Comparison of ENCODE assay signal across 8 mouse cellular contexts in genomic region chr4:102510939-102511391, GRCm38 (mm10).
DNase-seq lines count a peak whose midpoint lies in the region; ATAC-seq and TF ChIP-seq lines count a peak whose summit lies in the region.

No protein-coding gene starts in this region.

- peaks cover 23% of the 10 kb centered on the region for H3K4me1 ChIP-seq in forebrain, embryonic 10.5 days
- H3K4me1 ChIP-seq in heart, embryonic 12.5 days (replicated peaks) = peaks cover 37% of the 10 kb centered on the region
- H3K4me1 ChIP-seq in kidney, embryonic 14.5 days (ENCODE audit: control insufficient read depth, insufficient read depth, low read length) = peaks cover 8% of the 10 kb centered on the region; the same call in 1 of the 2 replicates
- peaks cover 27% of the 10 kb centered on the region for H3K4me1 ChIP-seq in liver, embryonic 13.5 days (replicated peaks)

- H3K27me3 ChIP-seq in forebrain, embryonic 10.5 days (ENCODE audit: poor library complexity, severe bottlenecking) = peaks cover 22% of the 10 kb centered on the region
- H3K27me3 ChIP-seq in heart, embryonic 12.5 days (replicated peaks) = no peaks in the 10 kb centered on the region
- H3K27me3 ChIP-seq in kidney, embryonic 14.5 days (ENCODE audit: control insufficient read depth, insufficient read depth, low read length) = no peaks in the 10 kb centered on the region
- no peaks in the 10 kb centered on the region for H3K27me3 ChIP-seq in liver, embryonic 13.5 days

- WGBS in forebrain, embryonic 10.5 days = 49% methylated on average over 8 of the region's 8 CpGs
- 22% methylated on average over 8 of the region's 8 CpGs for whole genome bisulfite sequencing in heart, embryonic 12.5 days
- 40% methylated on average over 8 of the region's 8 CpGs for WGBS in kidney, embryonic 14.5 days
- WGBS in liver, embryonic 13.5 days (ENCODE audit: insufficient replicate concordance) = 35% methylated on average over 8 of the region's 8 CpGs

- DNase-seq in layer of hippocampus, adult 2 months (ENCODE audit: low spot score in 2 of 2) = peak in 1 of 2 experiments; percentile 22
- DNase-seq in layer of hippocampus, postnatal 36 days = no peak
- DNase-seq in forebrain, embryonic 10.5 days (ENCODE audit: extremely low spot score, low spot score) = no peak
- no peak for DNase-seq in liver, embryonic 13.5 days
- DNase-seq in natural killer cell, adult 2 months (ENCODE audit: low spot score in 2 of 2) = peak; percentile 31 to 63
- DNase-seq in telencephalon, adult 2 months (ENCODE audit: low read depth, low spot score) = peak; percentile 83

- ATAC-seq in heart, embryonic 12.5 days (ENCODE audit: insufficient number of reproducible peaks, low FRiP score) = peak; percentile 84
- peak; percentile 70 for ATAC-seq in kidney, embryonic 14.5 days (ENCODE audit: low FRiP score, low TSS enrichment)
- no peak for ATAC-seq in liver, embryonic 13.5 days (ENCODE audit: low read depth)

- H3K4me2 ChIP-seq in heart, embryonic 12.5 days = peak overlapping the region; percentile 57
- peak overlapping the region; percentile 34 for H3K4me2 ChIP-seq in kidney, embryonic 14.5 days (replicated peaks; ENCODE audit: low read depth, low read length)
- peak overlapping the region; percentile 43 for H3K4me2 ChIP-seq in liver, embryonic 13.5 days

- peak overlapping the region; percentile 67; the same call in 1 of the 2 replicates for H3K9ac ChIP-seq in heart, embryonic 12.5 days
- H3K9ac ChIP-seq in kidney, embryonic 14.5 days (ENCODE audit: low read depth, low read length) = no peak overlapping the region; the same call in 1 of the 2 replicates
- H3K9ac ChIP-seq in liver, embryonic 13.5 days = no peak overlapping the region

- H3K9me3 ChIP-seq in forebrain, embryonic 10.5 days = no peaks in the 10 kb centered on the region
- no peaks in the 10 kb centered on the region for H3K9me3 ChIP-seq in heart, embryonic 12.5 days (replicated peaks)
- no peaks in the 10 kb centered on the region for H3K9me3 ChIP-seq in kidney, embryonic 14.5 days (ENCODE audit: control insufficient read depth, low read length)
- no peaks in the 10 kb centered on the region for H3K9me3 ChIP-seq in liver, embryonic 13.5 days (replicated peaks)

- peak overlapping the region; percentile 86 for H3K27ac ChIP-seq in layer of hippocampus, adult 2 months
- H3K27ac ChIP-seq in forebrain, embryonic 10.5 days = no peak overlapping the region
- peak overlapping the region; percentile 86 for H3K27ac ChIP-seq in heart, embryonic 12.5 days (ENCODE audit: poor library complexity, severe bottlenecking)
- H3K27ac ChIP-seq in kidney, embryonic 14.5 days (ENCODE audit: low read depth, low read length) = peak overlapping the region; percentile 68; the same call in 1 of the 2 replicates
- H3K27ac ChIP-seq in liver, embryonic 13.5 days = no peak overlapping the region

- H3K36me3 ChIP-seq in forebrain, embryonic 10.5 days (replicated peaks) = no peaks in the 10 kb centered on the region
- peaks cover 7% of the 10 kb centered on the region for H3K36me3 ChIP-seq in heart, embryonic 12.5 days
- H3K36me3 ChIP-seq in kidney, embryonic 14.5 days (ENCODE audit: control insufficient read depth, insufficient read depth, low read length) = no peaks in the 10 kb centered on the region
- H3K36me3 ChIP-seq in liver, embryonic 13.5 days = no peaks in the 10 kb centered on the region

- no peak for TF ChIP-seq CTCF in layer of hippocampus, adult 2 months (conservative IDR thresholded peaks at IDR 0.05)

- H3K4me3 ChIP-seq in layer of hippocampus, adult 2 months = peak overlapping the region; percentile 39
- peak overlapping the region; percentile 11; the same call in 1 of the 2 replicates for H3K4me3 ChIP-seq in forebrain, embryonic 10.5 days
- H3K4me3 ChIP-seq in heart, embryonic 12.5 days = 0 out of 2 replicates have a peak overlapping the region, but pooled peaks have one; percentile 12
- no peak overlapping the region for H3K4me3 ChIP-seq in kidney, embryonic 14.5 days (ENCODE audit: low read length)
- H3K4me3 ChIP-seq in liver, embryonic 13.5 days (replicated peaks) = 0 out of 2 replicates have a peak overlapping the region, but pooled peaks have one; percentile 4

Comparison
In these comparisons a context has a peak if more than half of its experiments do, and no peak if none do; other contexts are left out.
1. DNase-seq: peak in natural killer cell, adult 2 months (2 of 2) and telencephalon, adult 2 months (single experiment); none in layer of hippocampus, postnatal 36 days (0 of 2), forebrain, embryonic 10.5 days (single experiment) and liver, embryonic 13.5 days (single experiment).
2. H3K27ac ChIP-seq: peak in layer of hippocampus, adult 2 months (single experiment), heart, embryonic 12.5 days (single experiment) and kidney, embryonic 14.5 days (single experiment); none in forebrain, embryonic 10.5 days (single experiment) and liver, embryonic 13.5 days (single experiment).
3. Peak in every context shown above with its lines, with median percentiles within 50 percentile points of each other: H3K4me2 ChIP-seq.